Mouse (Mus musculus) activated CD4-positive, CD25-positive, alpha-beta regulatory T cell (primary cell): Measurements from ENCODE around the gene Rhbdd3. TPM values are rescaled to one million over a fixed set of nuclear protein-coding genes. Genes with fewer than 3 reads are reported as not detected.

Experiments used
- polyA plus RNA-seq, 2 experiments: library from polyadenylated mRNA; unstranded; fragments of 100-300 nt; shearing (Covaris generic); gene quantifications; one replicate each; pipeline ENCODE4 v1.2.1; 2017

Rhbdd3 gene
- 1 to 10 TPM; 6.9 to 8.9 TPM for polyA plus RNA-seq

DNA sequence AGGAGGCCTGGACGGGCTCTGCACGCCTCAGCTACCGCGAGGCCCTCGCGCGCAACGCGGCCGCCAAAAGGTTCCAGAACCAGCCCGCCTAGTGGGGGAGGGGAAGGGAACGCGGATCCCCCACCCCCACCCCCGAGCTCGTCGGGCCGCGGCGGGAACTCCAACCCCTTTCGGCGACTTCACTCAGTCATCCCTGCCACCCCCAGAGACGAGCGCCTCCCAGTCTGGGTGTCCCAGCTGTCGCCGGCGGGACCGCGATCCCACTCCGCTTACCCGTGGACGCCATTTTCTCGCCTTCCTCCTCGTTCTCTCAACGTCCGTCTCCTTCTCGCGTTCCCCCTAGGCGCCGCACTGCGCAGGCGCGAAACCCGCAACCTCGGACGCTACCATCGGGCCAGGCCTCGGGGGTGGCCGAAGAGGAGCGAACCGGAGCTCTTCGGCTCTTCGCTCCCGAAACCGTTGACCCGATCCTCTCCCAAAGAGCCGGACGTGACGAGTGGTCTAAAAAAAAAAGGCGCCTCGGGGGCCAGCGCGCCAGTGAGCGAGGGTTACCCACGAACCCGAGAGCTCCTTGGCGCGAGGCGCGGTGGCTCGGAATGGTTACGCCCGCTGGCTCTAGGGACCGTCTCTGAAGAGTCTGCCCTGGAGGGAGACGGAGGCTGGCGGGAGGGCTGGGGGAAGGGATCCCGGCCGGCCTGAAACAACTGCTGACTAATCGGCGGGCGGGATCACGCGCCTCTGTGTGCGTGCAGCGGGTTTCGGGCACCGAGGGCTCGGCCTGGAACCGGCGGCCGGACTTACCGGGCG lies at the start of gene Rhbdd3, which contains the start of gene Ewsr1:
Rhbdd3 (plus strand) TSS at position 191 of the 807 bp plus-strand sequence.
Ewsr1 (minus strand) TSS at position 531 of the 807 bp plus-strand sequence.

DNA sequence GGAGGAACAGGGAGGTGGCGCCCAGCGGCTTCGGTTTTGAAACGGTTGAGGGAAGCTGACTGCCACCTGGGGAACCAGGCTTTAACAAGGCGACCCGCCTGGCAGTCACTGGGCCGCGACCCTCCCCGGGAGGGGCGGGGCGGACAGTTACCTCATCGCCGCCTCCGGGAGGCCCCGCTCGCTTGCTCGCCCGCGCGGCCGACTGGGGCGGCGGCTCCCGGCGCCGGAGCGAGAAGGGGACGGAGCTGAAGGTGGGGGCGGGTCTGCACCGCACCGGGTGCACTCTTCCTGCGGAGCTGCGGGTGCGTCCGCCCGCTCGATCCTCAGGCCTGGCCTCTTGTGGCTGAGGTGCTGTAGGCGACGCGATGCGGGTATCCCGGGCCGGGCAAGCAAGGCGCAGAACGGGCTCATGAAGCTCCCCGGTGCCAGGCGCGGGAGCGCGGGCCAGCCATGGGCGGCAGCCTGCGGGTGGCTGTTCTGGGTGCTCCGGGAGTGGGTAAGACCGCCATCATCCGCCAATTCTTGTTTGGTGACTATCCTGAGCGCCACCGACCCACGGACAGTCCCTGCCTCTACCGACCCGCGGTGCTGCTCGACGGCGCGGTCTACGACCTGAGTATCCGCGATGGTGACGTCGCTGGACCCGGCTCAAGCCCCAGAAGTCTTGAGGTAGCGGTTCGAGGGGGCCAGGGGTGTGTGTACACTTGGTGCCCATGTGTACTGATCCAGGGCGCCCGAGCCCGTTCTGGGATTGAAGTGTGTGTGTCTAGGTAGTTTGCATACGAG lies 40.7 kb upstream of the Rhbdd3 start, which contains the start of gene Rasl10a:
Rasl10a (plus strand) TSS at position 273 of the 786 bp plus-strand sequence.

DNA sequence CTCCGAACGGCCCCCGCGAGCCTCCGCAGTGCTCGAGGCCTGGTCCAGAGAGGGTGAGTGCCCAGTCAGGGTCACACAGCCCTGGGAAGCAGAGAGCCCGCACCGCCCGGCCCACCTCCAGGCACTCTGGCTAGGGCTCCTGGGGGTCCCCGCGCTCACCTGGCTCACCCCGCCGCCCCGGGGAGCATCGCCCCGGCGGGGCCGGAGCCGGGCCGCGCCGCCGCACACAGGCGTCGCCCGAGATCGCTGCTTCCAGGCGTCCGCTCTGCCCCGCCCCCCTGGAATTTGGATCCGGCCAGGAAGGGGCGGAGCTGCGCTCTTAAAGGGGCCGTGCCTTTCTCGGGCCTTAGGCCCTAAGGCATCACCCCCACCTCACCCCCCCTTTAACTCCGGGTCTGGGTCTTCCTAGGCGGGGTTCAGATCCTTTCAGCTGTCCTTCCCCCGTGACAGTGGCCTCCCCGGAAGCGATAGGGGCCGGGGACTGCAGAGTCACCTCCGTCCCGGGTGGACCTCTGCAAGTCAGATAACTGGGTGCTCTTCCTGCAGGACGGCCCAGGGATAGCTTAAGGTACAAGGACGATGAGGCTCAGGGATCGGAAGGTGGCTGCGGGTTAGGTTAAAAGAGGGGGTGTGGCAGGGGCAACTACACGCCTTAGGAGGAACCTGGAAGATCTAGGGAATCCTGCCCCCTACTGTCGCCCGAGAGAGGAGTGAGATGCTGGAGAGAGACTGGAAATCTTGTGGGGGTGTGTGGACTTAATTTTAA lies 33.5 kb upstream of the Rhbdd3 start, which contains the start of gene Gas2l1:
Gas2l1 (minus strand) TSS at position 272 of the 766 bp plus-strand sequence.

GRCm38 (mm10) chr11:5151680-5152337 lies 53.1 kb downstream of the Rhbdd3 start, which contains the start of gene Emid1:
Gene Emid1, minus strand, starts transcription at chr11:5152257.

Other genes with a start within 250 kb of the Rhbdd3 start
- gene Nf2, start 249.4 kb upstream of the Rhbdd3 start, polyA plus RNA-seq: 10 to 100 TPM; 28.1 to 32.4 TPM
- 10 to 100 TPM; 40.2 to 45.9 TPM for gene Nipsnap1, start 225.0 kb upstream of the Rhbdd3 start, polyA plus RNA-seq
- gene Thoc5, start 203.6 kb upstream of the Rhbdd3 start, polyA plus RNA-seq: 10 to 100 TPM; 45.3 to 47.2 TPM
- 1 to 10 TPM; 7.2 to 9.0 TPM for gene Nefh, start 150.9 kb upstream of the Rhbdd3 start, polyA plus RNA-seq
- 100 to 1,000 TPM in 1 of 2 experiments, 10 to 100 TPM in 1; 99.1 to 105 TPM for gene Ap1b1, start 112.1 kb upstream of the Rhbdd3 start, polyA plus RNA-seq
- gene Rasl10a, start 40.8 kb upstream of the Rhbdd3 start, polyA plus RNA-seq: 1 to 10 TPM in 1 of 2 experiments, not detected in 1; 1.1 TPM
- gene Gas2l1, start 33.6 kb upstream of the Rhbdd3 start, polyA plus RNA-seq: 1 to 10 TPM; 5.8 to 8.8 TPM
- gene Ewsr1, start 340 bp downstream of the Rhbdd3 start, polyA plus RNA-seq: 100 to 1,000 TPM; 516 to 662 TPM
- gene Emid1, start 53.3 kb downstream of the Rhbdd3 start, polyA plus RNA-seq: 1 to 10 TPM; 3.0 to 8.0 TPM
- 1 to 10 TPM; 7.3 to 8.0 TPM for gene Kremen1, start 162.6 kb downstream of the Rhbdd3 start, polyA plus RNA-seq